Mouse (Mus musculus): ENCODE results near the gene Otogl.
"Not testable (repeated sequence)": the region's sequence is repeated elsewhere in the genome, so short reads cannot be mapped to it uniquely, and the experiment has no call there.

The Otogl gene

GRCm38 (mm10) chr10:107810649-107811398, 101.1 kb downstream of the Otogl start:
- DNase-seq (ENCODE audit: low spot score in 2 of 2): no peak

GRCm38 (mm10) chr10:107805203-107805602, 106.7 kb downstream of the Otogl start:
- DNase-seq (ENCODE audit: low spot score in 2 of 2): no peak

GRCm38 (mm10) chr10:107804285-107804684, 107.6 kb downstream of the Otogl start:
- not testable (repeated sequence) for DNase-seq (ENCODE audit: low spot score in 2 of 2)

- peak; percentile 19 to 33 for DNase-seq (ENCODE audit: low spot score in 2 of 2)
Observed at GRCm38 (mm10) chr10:107799671-107800353, 112.1 kb downstream of the Otogl start.

- no peak for DNase-seq (ENCODE audit: low spot score in 2 of 2)
Observed at GRCm38 (mm10) chr10:107794812-107795756, 116.8 kb downstream of the Otogl start.

- no peak for DNase-seq (ENCODE audit: low spot score in 2 of 2)
Observed at GRCm38 (mm10) chr10:107792491-107792890, 119.4 kb downstream of the Otogl start.

GRCm38 (mm10) chr10:107779548-107779947, 132.4 kb downstream of the Otogl start:
- DNase-seq (ENCODE audit: low spot score in 2 of 2): no peak

- no peak for DNase-seq (ENCODE audit: low spot score in 2 of 2)
Observed at GRCm38 (mm10) chr10:107759624-107760023, 152.3 kb downstream of the Otogl start.

GRCm38 (mm10) chr10:107753471-107753870, 158.5 kb downstream of the Otogl start:
- no peak for DNase-seq (ENCODE audit: low spot score in 2 of 2)

GRCm38 (mm10) chr10:107752351-107753143, 159.4 kb downstream of the Otogl start:
- peak; percentile 15 to 54 for DNase-seq (ENCODE audit: low spot score in 2 of 2)

- DNase-seq (ENCODE audit: low spot score in 2 of 2): no peak
Observed at GRCm38 (mm10) chr10:107751944-107752343, 160.0 kb downstream of the Otogl start.

- DNase-seq (ENCODE audit: low spot score in 2 of 2): no peak
Observed at GRCm38 (mm10) chr10:107747566-107747965, 164.4 kb downstream of the Otogl start.

- DNase-seq (ENCODE audit: low spot score in 2 of 2): no peak
Observed at GRCm38 (mm10) chr10:107746717-107747116, 165.2 kb downstream of the Otogl start.

GRCm38 (mm10) chr10:107739815-107740214, 172.1 kb downstream of the Otogl start:
- no peak for DNase-seq (ENCODE audit: low spot score in 2 of 2)

GRCm38 (mm10) chr10:107737743-107738142, 174.2 kb downstream of the Otogl start:
- no peak for DNase-seq (ENCODE audit: low spot score in 2 of 2)

GRCm38 (mm10) chr10:107735448-107735847, 176.5 kb downstream of the Otogl start:
- no peak for DNase-seq (ENCODE audit: low spot score in 2 of 2)

- DNase-seq (ENCODE audit: low spot score in 2 of 2): no peak
Observed at GRCm38 (mm10) chr10:107734327-107734726, 177.6 kb downstream of the Otogl start.

GRCm38 (mm10) chr10:107725631-107726030, 186.3 kb downstream of the Otogl start:
- no peak for DNase-seq (ENCODE audit: low spot score in 2 of 2)

- DNase-seq (ENCODE audit: low spot score in 2 of 2): no peak
Observed at GRCm38 (mm10) chr10:107719806-107720205, 192.1 kb downstream of the Otogl start, which contains the start of gene Ptprq. Gene Ptprq (minus strand): TSS chr10:107720051.
